Mouse (Mus musculus) intestine, postnatal 0 days (tissue): Measurements from ENCODE around the gene Comt. TPM values are rescaled to one million over a fixed set of nuclear protein-coding genes. Genes with fewer than 3 reads are reported as not detected.

ENCODE experiments used
- ATAC-seq: fragments of 200-750 bp; cut with Nextera tagmentation; 2 replicates; pipeline ENCODE4 v1.8.0; 2017; ENCODE audit warnings: mild to moderate bottlenecking, moderate TSS enrichment, moderate library complexity
- H3K27ac ChIP-seq: fragments of 300-500 bp; sonication (generic); 2 replicates; pipeline ENCODE4 v1.5.1; 2014; ENCODE audit warnings: mild to moderate bottlenecking, low read depth, low read length, moderate library complexity
- H3K27me3 ChIP-seq: fragments of 300-500 bp; sonication (generic); replicated peaks from 2 replicates; pipeline ENCODE4 v1.6.1; 2014; ENCODE audit warnings: low read length, mixed read lengths; ENCODE audit not compliant: control insufficient read depth, insufficient read depth
- H3K36me3 ChIP-seq: fragments of 300-500 bp; sonication (generic); 2 replicates; pipeline ENCODE4 v1.6.1; 2014; ENCODE audit warnings: mild to moderate bottlenecking, moderate library complexity; ENCODE audit not compliant: control insufficient read depth, insufficient read depth
- H3K4me1 ChIP-seq: fragments of 300-500 bp; sonication (generic); replicated peaks from 2 replicates; pipeline ENCODE4 v1.6.1; 2014; ENCODE audit warnings: antibody characterized with exemption, low read length, mixed read lengths; ENCODE audit not compliant: control insufficient read depth, insufficient read depth
- H3K4me2 ChIP-seq: fragments of 300-500 bp; sonication (generic); replicated peaks from 2 replicates; pipeline ENCODE4 v1.6.1; 2014; ENCODE audit warnings: low read depth, mild to moderate bottlenecking, moderate library complexity
- H3K4me3 ChIP-seq: fragments of 300-500 bp; sonication (generic); 2 replicates; pipeline ENCODE4 v1.5.1; 2014; ENCODE audit warnings: low read depth, low read length
- H3K9ac ChIP-seq: fragments of 300-500 bp; sonication (generic); 2 replicates; pipeline ENCODE4 v1.6.1; 2014; ENCODE audit warnings: mild to moderate bottlenecking, low read depth, low read length
- H3K9me3 ChIP-seq: fragments of 300-500 bp; sonication (generic); 2 replicates; pipeline ENCODE4 v1.6.1; 2016; ENCODE audit warnings: mixed run types; ENCODE audit not compliant: control insufficient read depth
- CTCF ChIP-seq: sonication (generic); IDR thresholded peaks from 2 replicates; pipeline ENCODE4 v1.5.1; 2016; ENCODE audit warnings: low read depth, mild to moderate bottlenecking, control low read depth, antibody characterized with exemption, moderate library complexity
- WGBS: fragments of 180-500 bp; shearing (Covaris S2); extraction: QIAGEN DNeasy Blood & Tissue Kit; methylation state at CpG from one replicate; pipeline ENCODE4 v1.1.7; 2014; 5-methylcytosine and 5-hydroxymethylcytosine counted together
- polyA plus RNA-seq: library from polyadenylated mRNA; unstranded; fragments of >200 nt; fragmentation: Nextera tagmentation; extraction: Ambion mirVana; gene quantifications from 2 replicates; pipeline ENCODE4 v1.2.1, GENCODE M21; 2015

Comt gene
- polyA plus RNA-seq, 1 experiment from 2014 or later, result 103 TPM

DNA sequence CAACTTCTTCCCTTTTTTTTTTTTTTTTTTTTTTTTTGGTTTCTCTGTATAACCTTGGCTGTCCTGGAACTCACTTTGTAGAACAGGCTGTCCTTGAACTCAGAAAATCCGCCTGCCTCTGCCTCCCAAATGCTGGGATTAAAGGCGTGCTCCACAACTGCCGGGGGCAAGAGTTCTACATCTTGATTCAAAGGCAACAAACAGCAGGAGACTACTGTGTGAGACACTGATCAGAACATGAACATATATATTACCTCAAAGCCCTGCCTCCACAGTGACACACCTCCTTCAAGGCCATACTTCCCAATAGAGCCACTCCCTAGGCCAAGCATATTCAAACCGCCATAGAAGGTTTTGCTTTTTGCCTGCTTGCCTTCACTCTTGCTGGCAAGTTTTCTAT is 53.0 kb downstream of the Comt start:
- no peaks in the 10 kb centered on the region for H3K9me3 ChIP-seq
- H3K4me1 ChIP-seq, result no peaks in the 10 kb centered on the region
- no peak for TF ChIP-seq CTCF
- H3K27ac ChIP-seq, result no peak overlapping the region
- no peak overlapping the region for H3K4me3 ChIP-seq
- no peaks in the 10 kb centered on the region for H3K36me3 ChIP-seq
- no peaks in the 10 kb centered on the region for H3K27me3 ChIP-seq
- WGBS, result 86% methylated on average over 4 of the region's 4 CpGs
- no peak overlapping the region for H3K9ac ChIP-seq
- ATAC-seq, result no peak
- H3K4me2 ChIP-seq, result no peak overlapping the region

DNA sequence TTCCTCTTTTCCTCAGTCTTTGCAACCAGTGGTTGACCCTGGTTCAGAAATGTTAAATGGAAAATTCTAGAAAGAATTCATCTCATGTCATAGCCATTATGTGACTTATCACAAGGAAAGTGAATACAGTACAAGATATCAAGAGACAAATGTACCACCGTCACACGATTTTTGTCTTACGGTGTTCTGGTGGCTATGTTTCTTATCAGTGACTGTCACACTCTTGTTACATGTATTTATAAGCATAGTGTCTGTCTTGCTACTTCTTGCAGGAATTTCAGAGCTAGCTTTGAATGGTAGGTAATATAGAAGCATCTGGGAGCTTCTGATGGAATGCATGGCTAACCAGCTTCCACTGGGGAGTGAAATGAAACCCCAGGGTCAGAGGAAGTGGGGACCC is 56.5 kb downstream of the Comt start:
- no peaks in the 10 kb centered on the region for H3K4me1 ChIP-seq
- TF ChIP-seq CTCF, result no peak
- WGBS, result 90% methylated on average over 3 of the region's 3 CpGs
- ATAC-seq, result no peak
- H3K27ac ChIP-seq, result no peak overlapping the region
- no peaks in the 10 kb centered on the region for H3K9me3 ChIP-seq
- no peak overlapping the region for H3K4me2 ChIP-seq
- no peak overlapping the region for H3K4me3 ChIP-seq
- no peaks in the 10 kb centered on the region for H3K36me3 ChIP-seq
- no peaks in the 10 kb centered on the region for H3K27me3 ChIP-seq
- no peak overlapping the region for H3K9ac ChIP-seq

DNA sequence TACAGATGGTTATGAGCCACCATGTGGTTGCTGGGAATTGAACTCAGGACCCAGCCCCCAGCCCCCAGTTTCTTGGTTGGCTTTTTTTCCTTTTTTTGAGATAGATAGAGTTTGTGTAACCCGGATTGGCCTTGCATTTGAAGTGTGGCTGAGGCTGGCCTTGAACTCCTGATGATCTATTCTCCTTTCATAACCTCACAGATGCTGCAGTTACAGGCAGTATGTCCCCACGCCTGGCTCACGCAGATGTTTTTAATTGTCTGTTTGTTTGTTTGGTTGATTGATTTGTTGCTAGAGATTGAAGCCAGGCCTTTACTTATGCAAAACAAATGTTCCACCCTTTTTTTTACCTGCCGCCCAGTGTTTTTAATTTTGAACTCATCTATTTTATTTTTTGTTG is 59.8 kb downstream of the Comt start:
- H3K4me1 ChIP-seq, result no peaks in the 10 kb centered on the region
- 87% methylated on average over 4 of the region's 4 CpGs for WGBS
- no peaks in the 10 kb centered on the region for H3K9me3 ChIP-seq
- H3K4me2 ChIP-seq, result no peak overlapping the region
- ATAC-seq, result no peak
- H3K27me3 ChIP-seq, result no peaks in the 10 kb centered on the region
- no peak overlapping the region for H3K27ac ChIP-seq
- no peak overlapping the region for H3K9ac ChIP-seq
- no peaks in the 10 kb centered on the region for H3K36me3 ChIP-seq
- H3K4me3 ChIP-seq, result no peak overlapping the region
- no peak for TF ChIP-seq CTCF

DNA sequence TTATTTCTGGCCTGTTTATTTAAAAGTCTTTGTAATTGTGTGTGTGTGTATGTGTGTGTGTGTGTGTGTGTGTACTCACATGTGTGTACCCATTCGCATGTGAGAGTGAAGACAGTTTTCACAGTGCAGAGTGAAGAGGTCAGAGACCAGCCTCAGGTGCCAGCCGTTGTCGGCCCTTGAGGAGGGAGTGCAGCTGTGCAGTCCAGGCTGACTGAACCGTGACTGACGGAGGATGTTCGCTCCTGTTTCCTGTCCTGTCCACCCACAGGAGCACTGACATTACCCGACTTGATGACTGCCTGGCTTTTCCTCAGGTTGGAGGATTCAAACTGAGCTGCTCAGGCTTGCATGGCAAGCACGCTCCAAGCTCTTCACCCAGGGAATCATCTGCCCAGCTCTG is 63.7 kb downstream of the Comt start:
- Histone ChIP-seq H3K9ac (no peak overlapping the region), H3K36me3 (no peaks in the 10 kb centered on the region; the same call in 1 of the 2 replicates), H3K9me3 (no peaks in the 10 kb centered on the region), H3K27ac (no peak overlapping the region), H3K4me1 (no peaks in the 10 kb centered on the region), H3K4me3 (no peak overlapping the region), H3K4me2 (no peak overlapping the region), H3K27me3 (no peaks in the 10 kb centered on the region)
- TF ChIP-seq CTCF, result no peak
- no peak for ATAC-seq
- WGBS, result 82% methylated on average over 8 of the region's 8 CpGs

DNA sequence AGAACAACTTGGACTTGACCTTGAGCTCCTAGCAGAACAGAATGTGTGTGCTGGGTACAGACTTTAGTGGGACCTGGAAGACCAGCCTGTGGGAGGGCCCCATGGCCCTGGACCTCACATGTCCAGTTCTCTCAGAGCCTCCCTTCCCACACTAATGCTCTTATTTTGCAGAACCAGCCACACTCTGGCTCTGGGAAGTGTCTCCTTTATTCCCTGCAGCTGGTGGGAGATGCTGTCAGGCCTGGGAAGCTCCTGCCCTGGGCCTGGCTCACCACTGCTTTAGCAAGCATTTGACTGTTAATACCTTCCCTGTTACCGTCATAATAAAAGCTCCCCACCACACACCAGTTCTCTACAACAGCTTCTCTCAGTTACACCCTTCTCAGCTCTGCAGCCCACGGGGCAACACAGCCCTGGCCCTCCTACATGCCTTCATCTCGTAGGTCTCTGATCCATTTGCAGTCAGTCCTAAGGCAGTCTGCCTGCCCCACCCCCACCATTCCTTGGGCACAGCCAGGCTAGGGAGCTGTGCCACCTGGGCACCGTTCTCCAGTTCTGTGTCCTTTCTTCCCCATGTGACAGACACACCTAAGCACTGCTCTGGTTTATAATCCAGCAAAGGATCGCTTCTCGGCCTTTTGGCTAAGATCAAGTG is 66.4 kb downstream of the Comt start:
- Histone ChIP-seq H3K27ac (no peak overlapping the region), H3K9ac (no peak overlapping the region), H3K9me3 (no peaks in the 10 kb centered on the region), H3K4me3 (no peak overlapping the region), H3K4me1 (no peaks in the 10 kb centered on the region), H3K27me3 (no peaks in the 10 kb centered on the region), H3K36me3 (no peaks in the 10 kb centered on the region; the same call in 1 of the 2 replicates), H3K4me2 (no peak overlapping the region)
- no peak for TF ChIP-seq CTCF
- no peak for ATAC-seq
- 72% methylated on average over 6 of the region's 6 CpGs for WGBS

DNA sequence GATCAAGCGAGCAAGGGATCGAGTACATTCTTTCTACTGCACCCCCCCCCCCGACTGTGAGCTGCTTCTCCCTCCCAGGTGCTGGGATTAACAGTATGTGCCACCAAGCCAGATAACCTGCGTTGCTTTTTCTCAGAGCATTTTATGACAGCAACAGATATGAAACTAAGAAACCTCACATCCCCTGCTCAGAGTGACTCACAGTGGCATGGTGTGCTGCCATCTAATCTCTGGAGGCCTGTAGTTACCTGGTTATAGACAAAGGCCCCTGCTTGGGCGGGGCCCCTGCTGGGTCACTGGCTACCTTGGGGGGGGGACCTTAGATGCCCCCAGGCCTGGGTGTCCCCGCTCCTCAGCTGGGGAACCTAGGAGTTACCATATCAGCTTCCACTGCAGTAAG is 68.7 kb downstream of the Comt start:
- 57% methylated on average over 6 of the region's 6 CpGs for whole genome bisulfite sequencing
- no peak overlapping the region for H3K4me2 ChIP-seq
- H3K4me3 ChIP-seq, result no peak overlapping the region
- no peaks in the 10 kb centered on the region for H3K9me3 ChIP-seq
- H3K36me3 ChIP-seq, result no peaks in the 10 kb centered on the region; the same call in 1 of the 2 replicates
- no peaks in the 10 kb centered on the region for H3K27me3 ChIP-seq
- ATAC-seq, result peak; percentile 73
- no peaks in the 10 kb centered on the region for H3K4me1 ChIP-seq
- no peak overlapping the region for H3K9ac ChIP-seq
- H3K27ac ChIP-seq, result 0 out of 2 replicates have a peak overlapping the region, but pooled peaks have one; percentile 35
- no peak for TF ChIP-seq CTCF
